Mouse (Mus musculus) right cerebral cortex, postnatal 4 days (tissue): ENCODE measurements around the gene 0610009B22Rik.
A peak's percentile ranks its signal among the peaks of the same experiment; 100 is the strongest.
"Not testable (repeated sequence)": the region's sequence is repeated elsewhere in the genome, so short reads cannot be mapped to it uniquely, and the experiment has no call there.

Experiments used
- DNase-seq: peaks from one replicate; pipeline ENCODE4 v3.0.0-alpha.2; 2022

Gene 0610009B22Rik

DNA sequence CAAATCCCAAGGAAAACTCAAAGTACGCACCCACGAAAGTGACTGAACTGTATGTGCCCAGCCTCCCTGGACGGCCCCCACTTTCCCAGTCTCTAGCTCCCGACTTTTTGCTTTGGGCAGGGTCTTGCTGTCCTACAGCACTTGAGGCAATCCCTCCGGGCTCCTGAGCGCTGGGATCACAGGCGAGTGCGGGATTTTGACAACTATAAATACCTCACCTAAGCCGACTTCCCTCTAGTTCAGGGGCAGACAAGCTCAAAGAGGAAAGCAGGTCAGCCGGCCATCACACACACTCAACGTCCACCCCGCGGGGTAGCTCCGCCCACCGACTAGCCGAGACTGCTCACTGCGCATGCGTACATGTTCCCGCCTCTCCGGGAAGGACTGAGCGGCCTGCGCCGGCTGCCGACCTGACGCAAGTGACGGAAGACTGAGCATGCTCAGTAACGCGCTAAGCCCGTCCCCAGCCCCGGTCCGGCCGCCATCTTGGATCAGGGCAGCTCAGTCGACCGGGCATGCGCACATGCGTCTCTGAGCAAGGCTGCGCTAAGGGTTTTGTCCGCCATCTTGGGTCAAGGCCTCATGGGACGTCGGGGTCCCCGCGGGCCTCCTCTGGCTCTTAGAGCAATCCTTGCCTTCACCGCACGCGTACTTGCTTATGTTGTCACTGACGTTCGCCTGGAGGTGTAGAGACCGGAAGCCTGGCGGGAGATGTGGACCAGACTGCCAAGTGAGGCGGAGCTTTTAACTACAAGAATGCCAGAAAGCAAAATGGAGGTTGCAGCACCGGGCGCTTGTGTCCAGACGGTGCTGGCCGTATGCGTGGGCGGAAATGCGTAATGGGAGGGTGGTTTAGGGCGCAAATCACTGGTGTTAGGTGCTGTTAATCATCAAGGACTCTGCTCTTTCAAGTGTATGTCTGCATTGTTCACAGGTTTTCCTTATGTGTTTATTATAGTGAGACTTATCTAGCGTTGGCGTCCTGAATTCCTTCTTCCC, at the start of gene 0610009B22Rik:
Gene 0610009B22Rik (minus strand): TSS at position 545 of the 999 bp plus-strand sequence.
- peak; percentile 99 for DNase-seq

DNA sequence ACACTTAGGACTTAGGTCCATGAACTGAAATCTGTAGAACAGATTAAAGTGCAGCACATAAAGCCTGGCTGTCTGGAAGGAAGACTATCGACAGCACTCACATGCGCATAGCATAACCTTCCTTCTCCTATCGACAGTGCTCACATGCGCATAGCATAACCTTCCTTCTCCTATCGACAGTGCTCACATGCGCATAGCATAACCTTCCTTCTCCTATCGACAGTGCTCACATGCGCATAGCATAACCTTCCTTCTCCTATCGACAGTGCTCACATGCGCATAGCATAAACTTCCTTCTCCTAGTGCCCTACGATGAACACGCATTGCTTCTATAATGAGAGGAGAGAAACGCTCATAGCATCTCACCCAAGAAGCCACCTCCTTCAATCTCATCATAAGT, 45.5 kb upstream of the 0610009B22Rik start:
- not testable (repeated sequence) for DNase-seq

- no peak for DNase-seq
Observed at GRCm38 (mm10) chr11:51732883-51733282, 44.2 kb upstream of the 0610009B22Rik start.

GRCm38 (mm10) chr11:51721066-51721465, 32.4 kb upstream of the 0610009B22Rik start:
- no peak for DNase-seq

DNA sequence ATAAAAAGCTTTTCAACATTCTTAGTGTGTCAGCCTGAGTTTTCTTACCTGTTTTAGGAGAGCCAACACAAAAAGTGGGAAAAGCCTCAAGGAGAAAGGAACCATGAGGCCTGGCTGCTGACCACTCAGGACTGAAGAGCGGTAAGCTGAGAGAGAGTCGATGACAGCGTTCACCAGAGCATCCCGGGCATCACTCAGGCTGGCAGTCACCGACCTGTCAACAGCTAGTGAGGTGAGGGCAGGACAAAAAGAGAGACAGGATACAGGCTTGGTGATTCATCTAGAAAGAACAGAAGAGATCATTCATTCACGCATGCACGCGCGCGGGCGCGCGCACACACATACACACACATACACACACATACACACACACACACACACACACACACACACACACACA, 18.4 kb upstream of the 0610009B22Rik start:
- DNase-seq, result no peak

DNA sequence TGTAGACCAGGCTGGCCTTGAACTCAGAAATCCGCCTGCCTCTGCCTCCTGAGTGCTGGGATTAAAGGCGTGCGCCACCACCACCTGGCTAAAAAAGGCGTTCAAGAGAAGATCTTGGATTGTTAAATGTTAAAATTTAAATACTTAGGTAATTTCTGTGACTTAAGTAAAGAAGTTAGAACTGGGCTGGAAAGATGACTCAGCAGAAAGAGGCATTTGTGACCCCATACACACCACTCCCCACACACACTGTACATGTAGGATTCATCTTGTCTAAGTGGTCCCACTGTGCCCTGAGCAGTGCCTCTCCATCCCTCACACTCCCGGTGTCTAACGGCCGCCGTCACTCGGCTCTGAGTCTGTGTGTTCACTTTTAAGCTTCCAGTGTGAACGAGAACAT, 17.8 kb upstream of the 0610009B22Rik start:
- no peak for DNase-seq

- DNase-seq, result peak; percentile 28
Observed at GRCm38 (mm10) chr11:51703379-51703998, 14.8 kb upstream of the 0610009B22Rik start.

DNA sequence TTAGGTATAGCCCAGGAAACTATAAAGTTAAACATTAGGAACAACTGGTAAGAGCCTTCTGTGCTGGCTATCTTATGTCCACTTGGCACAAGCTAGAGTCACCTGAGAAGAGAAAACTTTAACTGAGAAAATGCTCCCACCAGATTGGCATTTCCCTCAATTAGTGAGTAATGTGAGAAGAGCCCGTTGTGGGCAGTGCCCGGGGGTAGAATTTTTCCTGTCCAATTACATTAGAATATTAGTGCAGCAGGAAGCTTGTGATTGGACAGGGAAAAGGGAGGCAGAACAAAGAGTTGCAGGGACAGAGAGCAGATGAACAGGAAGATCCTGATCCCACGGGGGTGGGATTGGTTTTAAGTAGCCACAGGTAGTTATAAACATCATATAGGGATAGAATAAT, 14.2 kb upstream of the 0610009B22Rik start:
- DNase-seq, result no peak

- DNase-seq, result no peak
Observed at GRCm38 (mm10) chr11:51694984-51695383, 6.3 kb upstream of the 0610009B22Rik start.

DNA sequence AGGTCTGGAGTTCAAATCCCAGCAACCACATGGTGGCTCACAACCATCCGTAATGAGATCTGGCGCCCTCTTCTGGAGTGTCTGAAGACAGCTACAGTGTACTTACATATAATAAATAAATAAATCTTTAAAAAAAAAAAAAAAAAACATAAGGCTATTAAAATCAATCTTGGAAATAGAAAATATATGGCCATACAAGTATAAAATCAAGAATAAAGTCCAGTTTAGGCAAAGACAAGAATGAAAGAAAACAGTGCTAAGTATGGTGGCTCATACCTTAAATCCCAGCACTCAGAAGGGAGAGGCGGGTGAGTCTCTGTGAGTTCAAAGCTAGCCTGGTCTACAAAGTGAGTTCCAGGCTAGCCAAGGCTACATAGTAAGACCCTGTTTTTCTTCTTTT, 1.9 kb upstream of the 0610009B22Rik start:
- DNase-seq, result not testable (repeated sequence)

GRCm38 (mm10) chr11:51689343-51689742, 669 bp upstream of the 0610009B22Rik start:
- no peak for DNase-seq

DNA sequence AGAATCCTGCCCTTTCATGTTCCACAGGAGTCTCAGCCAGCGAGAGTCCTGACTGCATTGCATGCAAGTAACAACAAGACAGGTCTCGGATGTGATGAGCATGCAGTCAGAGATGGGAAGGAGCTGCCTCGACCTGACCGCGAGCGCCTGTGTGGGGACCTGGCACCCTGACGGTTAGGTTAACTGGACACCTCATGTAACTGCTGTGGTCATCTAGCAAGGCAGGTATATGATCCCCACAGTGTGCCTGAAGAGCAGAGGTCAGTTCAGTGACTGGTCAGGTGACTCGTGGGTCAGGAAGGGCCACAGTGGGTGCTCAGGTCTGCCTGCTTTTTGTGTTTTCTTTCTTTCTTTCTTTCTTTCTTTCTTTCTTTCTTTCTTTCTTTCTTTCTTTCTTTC, 6.7 kb downstream of the 0610009B22Rik start:
- DNase-seq, result no peak

- DNase-seq, result peak; percentile 91
Observed at GRCm38 (mm10) chr11:51681324-51681975, 7.2 kb downstream of the 0610009B22Rik start.

- DNase-seq, result no peak
Observed at GRCm38 (mm10) chr11:51679466-51679865, 9.2 kb downstream of the 0610009B22Rik start.

DNA sequence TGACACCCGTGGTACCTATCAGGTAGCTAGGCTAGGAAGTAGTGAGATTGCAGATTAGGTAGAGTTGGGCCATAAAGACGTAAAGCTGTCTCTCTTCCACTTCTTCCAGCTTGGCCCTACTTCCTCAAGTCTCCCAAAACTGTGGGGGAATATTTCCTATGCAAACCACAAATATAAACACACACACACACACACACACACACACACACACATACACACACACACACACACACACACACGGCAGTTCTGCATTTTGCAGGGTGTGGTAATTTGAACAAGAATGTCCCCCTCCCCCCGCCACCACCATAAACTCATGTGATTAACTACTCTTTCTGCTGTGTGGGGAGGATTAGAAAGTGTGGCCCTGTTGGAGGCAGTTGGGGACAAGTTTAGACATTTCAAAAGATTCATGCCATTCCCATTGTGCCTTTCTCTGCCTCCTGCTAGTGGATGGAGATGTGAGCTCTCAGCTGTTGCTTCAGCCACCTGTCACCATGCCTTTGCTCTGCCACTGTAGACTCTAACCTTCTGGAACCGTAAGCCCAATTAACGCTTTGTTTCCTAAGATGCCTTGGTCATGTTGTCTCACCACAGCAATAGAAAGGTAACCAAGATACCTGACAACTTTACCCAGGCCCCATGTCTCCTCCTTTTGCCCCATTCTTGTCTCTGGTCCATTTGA, 10.8 kb downstream of the 0610009B22Rik start:
- DNase-seq, result no peak

DNA sequence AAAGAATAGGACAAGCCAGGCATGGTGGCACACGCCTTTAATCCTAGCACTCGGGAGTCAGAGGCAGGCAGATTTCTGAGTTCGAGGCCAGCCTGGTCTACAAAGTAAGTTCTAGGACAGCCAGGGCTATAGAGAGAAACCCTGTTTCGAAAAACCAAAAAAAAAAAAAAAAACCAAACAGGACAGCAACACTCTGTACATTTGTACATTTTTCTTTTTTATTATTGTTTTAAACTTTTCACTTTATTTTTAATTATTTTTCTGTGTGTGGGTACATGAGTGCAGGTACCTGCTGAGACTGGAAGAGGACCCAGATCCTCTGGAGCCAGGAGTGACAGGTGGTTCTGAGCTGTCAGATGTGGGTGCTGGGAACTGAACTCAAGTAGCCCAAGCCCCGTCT, 13.3 kb downstream of the 0610009B22Rik start:
- no peak for DNase-seq

GRCm38 (mm10) chr11:51673291-51673690, 15.4 kb downstream of the 0610009B22Rik start:
- no peak for DNase-seq

GRCm38 (mm10) chr11:51671376-51671775, 17.3 kb downstream of the 0610009B22Rik start:
- DNase-seq, result no peak

DNA sequence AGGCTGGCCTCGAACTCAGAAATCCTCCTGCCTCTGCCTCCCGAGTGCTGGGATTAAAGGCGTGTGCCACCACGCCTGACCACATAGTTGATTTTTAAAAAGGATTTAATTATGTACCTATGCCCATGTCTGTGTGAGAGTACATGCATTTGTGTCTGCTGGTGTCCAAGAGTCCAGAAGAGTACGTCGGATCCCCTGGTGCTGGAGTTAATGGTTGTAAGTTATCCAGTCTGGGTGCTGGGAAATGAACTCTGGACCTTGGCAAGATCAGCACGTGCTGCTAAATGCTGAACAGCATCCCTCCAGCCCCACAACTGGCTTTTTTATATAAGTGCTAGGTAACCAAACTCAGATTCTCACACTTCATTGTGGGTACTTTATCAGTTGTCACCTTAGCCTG, 17.8 kb downstream of the 0610009B22Rik start:
- no peak for DNase-seq

DNA sequence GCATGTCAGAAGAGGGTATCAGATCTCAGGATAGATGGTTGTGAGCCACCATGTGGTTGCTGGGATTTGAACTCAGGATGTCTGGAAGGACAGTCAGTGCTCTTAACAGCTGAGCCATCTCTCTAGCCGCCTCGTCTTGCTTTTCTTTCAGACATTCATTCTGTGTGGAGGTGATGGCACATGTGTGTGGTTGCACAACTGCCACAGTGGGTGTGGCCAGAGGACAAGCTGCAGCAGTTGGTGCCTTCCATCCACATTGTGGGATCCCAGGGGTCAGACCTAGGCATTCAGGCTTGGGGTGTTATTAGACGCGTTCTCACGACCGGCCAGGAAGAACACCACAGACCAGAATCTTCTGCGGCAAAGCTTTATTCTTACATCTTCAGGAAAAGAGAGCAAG, 23.9 kb downstream of the 0610009B22Rik start:
- not testable (repeated sequence) for DNase-seq

DNA sequence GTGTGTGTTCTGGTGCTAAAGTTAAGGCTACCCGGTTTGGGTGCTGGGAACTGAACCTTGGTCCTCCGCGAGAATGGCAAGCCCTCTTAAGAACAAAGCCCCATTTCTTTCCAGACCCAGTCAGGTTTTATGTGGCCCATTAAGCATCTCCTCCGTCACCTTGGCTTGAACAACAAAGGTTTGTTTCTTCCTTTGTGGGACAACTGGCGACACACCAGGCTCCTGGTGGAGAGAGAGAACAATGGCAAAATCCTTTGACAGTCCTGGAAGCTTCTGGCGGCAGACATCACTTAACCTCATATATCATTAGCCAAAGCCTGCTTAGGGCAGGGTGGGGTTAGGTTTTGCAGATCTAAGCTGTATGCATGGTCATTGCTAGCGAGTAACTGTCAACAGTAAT, 26.0 kb downstream of the 0610009B22Rik start:
- DNase-seq, result no peak

DNA sequence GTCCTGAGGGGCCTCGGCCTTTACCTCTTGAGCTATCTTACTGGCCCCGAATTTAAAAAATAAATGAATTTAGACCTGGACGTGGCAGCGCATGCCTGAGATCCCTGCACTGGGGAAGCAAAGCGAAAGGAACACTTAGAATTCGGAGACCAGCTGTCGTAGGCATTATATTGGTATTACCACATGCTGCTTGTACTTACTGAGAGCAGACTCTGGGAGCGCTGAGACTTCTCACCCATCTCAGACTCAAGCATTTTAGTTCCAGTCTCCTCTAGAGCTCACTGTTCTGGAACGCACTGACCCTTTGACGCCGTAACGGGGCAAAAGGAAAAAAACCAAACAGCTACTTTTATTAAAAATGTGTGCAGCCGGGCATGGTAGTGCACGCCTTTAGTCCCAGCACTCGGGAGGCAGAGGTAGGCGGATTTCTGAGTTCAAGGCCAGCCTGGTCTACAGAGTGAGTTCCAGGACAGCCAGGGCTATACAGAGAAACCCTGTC, 26.8 kb downstream of the 0610009B22Rik start:
- DNase-seq, result no peak

DNA sequence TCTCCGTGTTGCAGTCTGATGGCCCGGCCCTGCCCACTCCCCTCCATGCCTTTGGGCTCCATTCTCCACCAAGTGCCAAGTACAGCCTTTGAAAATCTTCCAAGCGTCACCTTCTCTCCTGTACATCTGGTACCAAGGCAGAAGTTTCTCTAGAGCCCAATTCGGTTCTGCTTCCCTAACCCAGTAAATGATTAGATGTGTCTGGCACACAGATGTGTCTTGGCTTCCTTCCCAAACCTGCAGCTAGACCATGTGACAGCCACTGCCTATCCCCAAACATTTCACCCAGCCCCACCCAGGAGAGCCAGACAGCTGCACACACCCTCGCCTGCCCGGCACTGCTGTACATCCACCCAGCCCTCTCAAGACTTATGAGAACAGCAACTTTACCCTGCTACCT, 30.0 kb downstream of the 0610009B22Rik start:
- no peak for DNase-seq
